Mouse (Mus musculus): ENCODE measurements around the gene Lce1i.
"Not testable (repeated sequence)": the region's sequence is repeated elsewhere in the genome, so short reads cannot be mapped to it uniquely, and the experiment has no call there.

The Lce1i gene

DNA sequence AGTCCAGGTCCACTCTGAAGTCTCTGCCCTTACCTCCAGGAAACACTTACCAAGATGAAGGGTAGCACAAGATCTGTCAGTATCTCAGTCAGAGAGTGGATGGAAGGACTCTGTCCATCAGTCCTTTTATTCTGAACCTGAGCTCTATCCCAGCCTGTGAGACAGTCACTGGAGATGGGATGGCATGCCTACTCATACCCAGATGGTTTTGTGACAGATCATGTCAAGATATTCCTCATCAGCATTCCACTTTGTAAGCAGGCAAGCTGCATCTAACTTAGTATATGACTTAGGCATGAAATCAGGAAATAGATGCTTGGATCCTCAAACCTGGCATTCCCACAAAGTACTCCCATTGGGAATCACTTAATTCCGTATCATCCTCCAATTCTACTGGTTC is at the start of gene Lce1i:
Lce1i (minus strand) TSS at position 101 of the 400 bp plus-strand sequence.
- no peak for DNase-seq

DNA sequence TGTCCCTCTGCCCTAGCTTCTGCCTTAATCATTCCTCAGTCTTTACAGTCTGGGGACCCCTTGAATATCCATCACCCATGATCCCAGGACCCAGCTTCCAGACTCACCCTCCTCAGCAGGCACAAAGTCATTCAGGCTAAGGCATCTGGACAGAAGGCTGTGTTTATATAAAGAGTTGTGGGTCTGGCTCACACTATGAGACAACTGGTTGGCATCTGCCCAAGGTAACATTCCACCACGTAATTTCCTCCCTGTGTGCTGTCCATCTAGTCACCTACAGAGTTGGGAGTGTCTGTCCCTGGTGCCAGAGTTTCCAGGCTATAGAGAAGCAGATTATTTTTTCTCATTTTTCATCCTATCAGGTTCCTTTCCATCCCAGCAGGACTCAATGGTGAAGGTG is 48.4 kb upstream of the Lce1i start, which contains the start of gene Kprp:
Kprp (minus strand) TSS at position 140 of the 400 bp plus-strand sequence.
- no peak for DNase-seq

DNA sequence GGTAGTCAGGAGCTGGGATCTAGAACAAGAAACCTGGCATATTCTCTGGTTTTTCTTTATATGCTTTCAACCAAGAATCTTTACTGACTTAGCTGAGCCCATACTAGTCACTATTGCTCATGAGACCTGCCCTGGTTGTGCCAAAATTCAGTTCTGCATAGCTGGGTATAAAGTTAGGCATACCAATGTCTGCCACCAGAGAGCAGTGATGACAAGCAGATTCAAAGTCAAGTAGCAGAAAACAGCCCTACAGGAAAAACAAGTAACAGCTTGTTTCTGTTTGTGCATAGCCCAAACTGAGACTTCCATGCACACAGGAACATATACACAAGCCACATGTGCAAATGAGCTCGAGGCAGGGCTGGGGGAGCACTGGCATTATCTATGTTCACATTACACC is 47.1 kb upstream of the Lce1i start:
- DNase-seq, result no peak

DNA sequence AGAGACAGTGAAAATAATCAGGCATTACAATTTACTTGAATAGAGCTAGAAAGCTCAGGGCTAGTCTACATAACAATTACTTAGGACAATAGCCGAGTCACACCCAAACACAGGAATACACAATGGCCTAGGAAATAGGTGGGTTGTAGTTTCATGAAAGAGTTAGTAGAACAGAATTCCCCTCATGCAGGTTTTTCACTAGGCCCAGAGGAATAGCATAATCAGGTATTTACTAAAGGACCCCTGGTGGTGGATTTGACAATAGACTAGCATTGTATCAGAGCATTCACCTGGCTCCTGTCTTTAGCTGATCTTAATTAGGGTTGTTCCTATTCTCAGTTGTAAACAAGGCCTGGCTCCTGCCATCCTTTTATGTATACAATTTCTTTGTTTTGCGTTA is 37.3 kb upstream of the Lce1i start:
- not testable (repeated sequence) for DNase-seq

DNA sequence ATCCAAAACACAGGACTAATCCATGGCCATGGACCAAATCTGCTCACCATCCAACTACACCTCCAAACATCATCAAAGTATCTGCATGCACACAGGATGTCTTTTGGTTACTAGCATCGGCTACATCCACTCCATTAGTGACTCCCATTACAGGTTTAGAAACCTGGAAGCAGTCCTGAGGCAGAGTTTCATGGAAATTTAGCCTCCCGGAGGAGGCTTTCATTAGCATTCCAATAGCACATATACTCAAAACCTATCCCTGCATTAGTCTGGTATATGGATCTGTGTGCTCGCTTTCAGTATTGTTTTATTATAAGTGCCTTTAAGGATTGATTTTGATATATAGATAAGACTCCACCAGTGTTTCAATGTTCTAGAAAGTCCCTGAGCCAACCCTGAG is 36.9 kb upstream of the Lce1i start:
- DNase-seq, result no peak

DNA sequence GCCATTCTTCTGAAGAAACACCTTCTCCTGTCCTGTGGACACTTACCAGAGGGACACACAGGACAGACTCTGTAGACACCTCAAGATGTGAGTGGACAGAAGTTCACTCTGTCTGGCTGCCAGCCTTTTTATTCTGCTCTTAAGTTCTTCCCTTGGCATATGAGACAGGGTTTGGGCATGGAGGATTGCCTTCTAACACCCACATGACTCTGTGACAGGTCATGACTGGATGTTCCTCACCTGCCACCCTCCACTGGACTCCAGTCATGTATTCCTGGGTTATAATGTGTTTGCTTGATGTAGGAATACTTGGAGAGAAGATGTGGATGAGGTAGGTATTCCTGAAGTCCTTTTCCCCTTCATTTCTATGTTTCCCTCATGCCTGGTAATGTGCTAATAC is 29.1 kb upstream of the Lce1i start, which contains the start of gene Lce1k:
Lce1k (minus strand) TSS at position 101 of the 400 bp plus-strand sequence.
- DNase-seq, result no peak

DNA sequence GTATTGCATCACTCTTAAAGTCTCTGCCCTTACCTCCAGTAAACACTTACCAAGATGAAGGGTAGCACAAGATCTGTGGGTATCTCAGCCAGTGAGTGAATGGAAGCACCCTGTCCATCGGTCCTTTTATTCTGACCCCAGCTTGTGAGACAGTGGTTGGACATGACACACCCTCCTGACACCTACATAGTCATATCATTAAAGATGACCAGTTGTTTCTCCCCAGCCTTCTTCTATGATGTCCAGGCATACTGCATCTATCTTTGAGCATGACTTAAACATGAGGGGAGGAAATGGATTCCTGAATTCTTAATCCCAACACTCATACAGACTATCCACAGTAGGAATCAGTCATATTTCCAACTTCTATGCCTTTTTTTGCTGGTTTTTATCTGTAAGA is 11.7 kb upstream of the Lce1i start, which contains the start of gene Lce1j:
Lce1j (minus strand) TSS at position 101 of the 400 bp plus-strand sequence.
- no peak for DNase-seq

DNA sequence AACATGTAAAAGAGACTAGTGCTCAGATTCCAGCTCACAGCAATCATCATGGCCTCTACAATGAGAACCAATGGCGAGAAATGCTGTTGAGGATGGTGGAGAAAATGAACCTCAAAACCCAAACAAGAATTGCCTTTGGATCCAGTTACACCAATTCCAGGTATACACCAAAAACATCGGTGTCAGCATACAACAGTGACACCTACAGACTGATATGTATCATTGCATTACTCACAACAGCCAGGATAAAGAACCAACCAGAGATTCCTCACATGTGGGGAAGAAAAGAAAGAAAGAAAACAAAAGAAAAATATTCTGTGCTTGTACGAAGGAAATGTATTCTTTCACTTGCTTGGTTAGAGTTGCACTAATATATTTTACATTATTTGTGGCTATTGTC is 7.1 kb downstream of the Lce1i start:
- no peak for DNase-seq

DNA sequence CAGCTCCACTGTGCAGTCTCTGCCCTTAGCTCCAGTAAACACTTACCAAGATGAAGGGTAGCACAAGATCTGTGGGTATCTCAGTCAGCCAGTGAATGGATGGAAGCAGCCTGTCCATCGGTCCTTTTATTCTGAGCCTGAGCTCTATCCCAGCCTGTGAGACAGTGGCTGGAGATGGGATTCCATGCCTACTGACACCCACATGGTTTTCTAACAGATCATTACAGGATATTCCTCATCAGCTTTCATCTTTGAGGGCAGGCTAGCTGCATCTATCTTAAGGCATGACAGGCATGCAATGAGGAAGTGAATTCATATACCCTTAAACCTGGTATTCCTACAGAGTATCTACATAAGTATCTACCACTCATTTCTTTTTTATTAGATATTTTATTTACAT is 13.7 kb downstream of the Lce1i start, which contains the start of gene Lce1h:
Lce1h (minus strand) TSS at position 101 of the 400 bp plus-strand sequence.
- DNase-seq, result no peak

DNA sequence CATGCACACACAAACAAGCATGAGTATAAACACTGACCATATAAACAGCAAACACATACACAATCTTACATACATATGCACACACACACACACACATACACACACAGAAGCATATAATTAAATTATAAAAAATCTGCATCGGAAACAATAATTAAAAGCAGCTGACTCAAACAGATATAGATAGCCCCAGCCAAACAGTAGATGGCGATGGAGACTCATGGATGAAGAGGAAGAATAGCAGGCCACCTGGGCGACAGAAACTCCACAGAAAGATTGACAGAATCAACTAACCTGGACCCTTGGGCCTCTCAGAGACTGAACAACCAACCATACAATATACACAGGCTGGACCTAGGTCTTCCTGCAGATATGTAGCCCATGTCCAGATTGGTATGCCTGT is 25.5 kb downstream of the Lce1i start:
- DNase-seq, result no peak

DNA sequence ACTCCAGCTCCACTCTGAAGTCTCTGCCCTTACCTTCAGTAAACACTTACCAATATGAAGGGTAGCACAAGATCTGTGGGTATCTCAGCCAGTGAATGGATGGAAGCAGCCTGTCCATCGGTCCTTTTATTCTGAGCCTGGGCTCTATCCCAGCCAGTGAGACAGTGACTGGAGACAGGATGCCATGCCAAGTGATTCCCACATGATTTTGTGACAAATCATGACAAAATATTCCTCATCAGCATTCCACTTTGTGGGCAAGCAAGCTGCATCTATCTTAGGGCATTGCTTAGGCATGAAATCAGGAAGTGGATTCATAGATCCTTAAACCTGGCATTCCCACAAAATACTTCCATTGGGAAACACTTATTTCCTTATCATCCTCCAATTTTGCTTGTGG is 26.5 kb downstream of the Lce1i start, which contains the start of gene Lce1g:
Lce1g (minus strand) TSS at position 101 of the 400 bp plus-strand sequence.
- DNase-seq, result no peak

DNA sequence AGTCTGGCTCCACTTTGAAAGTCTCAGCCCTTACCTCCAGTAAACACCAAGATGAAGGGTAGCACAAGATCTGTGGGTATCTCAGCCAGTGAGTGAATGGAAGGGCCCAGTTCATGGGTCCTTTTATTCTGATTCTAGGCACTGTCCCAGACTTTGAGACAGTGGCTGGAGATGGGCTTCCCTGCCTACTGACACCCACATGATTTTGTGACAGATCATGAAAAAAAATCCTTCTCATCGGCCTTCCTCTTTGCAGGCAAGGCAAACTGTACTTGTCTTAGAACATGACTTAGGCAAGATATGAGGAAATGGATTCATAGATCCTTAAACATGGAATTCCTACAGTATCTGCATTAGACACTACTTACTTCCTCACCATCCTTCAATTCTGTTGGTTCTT is 39.7 kb downstream of the Lce1i start, which contains the start of gene Gm38119:
Gm38119 (minus strand) TSS at position 101 of the 400 bp plus-strand sequence.
- DNase-seq, result no peak
